Mouse (Mus musculus) layer of hippocampus, postnatal 14 days (tissue): Measurements from ENCODE around the gene Cacfd1. TPM values are rescaled to one million over a fixed set of nuclear protein-coding genes. Genes with fewer than 3 reads are reported as not detected.
A peak's percentile ranks its signal among the peaks of the same experiment; 100 is the strongest.

ENCODE experiments used
- DNase-seq, 2 experiments: peaks; one replicate each; pipeline ENCODE4 v3.0.0; 2021 to 2022; ENCODE audit warnings: low spot score in 2 of 2, mixed read lengths in 1 of 2
- total RNA-seq, 2 experiments: library from RNA; stranded (reverse); gene quantifications; 2 replicates each; pipeline ENCODE4 v1.2.3; 2021

Gene Cacfd1
- total RNA-seq, 2 experiments from 2014 or later = 50.6 to 52.1 TPM

DNA sequence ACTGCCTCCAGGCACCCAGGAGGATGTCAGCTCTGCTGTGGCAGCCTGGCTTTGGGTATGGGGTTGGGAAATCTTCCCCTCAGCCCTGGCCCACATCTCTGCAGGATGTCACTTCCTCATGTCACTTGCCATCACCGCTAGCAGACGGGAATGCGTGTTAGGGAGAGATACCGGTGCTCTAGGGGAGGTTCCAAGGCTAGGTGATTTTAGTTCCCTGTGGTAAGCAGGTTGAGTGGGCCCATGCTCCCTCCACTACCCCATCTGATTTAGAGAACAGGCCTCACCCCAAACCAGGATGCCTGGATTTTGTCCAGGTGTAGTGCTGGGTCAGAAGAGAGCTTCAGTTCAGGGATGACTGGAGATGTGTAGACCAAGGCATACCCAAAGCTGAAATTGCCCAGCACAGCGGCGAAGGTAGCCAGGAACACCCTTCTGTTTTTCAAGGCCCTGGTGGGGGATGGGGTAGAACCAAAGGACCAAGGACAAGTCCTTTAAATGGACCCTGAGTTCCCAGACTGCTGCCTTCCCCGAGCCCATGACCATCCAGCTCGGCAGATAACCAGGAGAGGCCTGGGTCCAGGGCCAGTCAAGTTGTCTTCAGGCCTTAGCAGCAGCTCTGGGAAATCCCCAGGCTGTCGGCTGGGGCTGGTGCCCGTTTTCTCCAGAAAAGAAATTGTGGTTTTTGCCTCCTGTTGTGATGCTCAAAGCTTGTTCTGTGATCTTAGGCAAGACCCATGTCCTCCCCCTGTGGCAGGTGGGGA is 17.3 kb downstream of the Cacfd1 start:
- no peak for DNase-seq

DNA sequence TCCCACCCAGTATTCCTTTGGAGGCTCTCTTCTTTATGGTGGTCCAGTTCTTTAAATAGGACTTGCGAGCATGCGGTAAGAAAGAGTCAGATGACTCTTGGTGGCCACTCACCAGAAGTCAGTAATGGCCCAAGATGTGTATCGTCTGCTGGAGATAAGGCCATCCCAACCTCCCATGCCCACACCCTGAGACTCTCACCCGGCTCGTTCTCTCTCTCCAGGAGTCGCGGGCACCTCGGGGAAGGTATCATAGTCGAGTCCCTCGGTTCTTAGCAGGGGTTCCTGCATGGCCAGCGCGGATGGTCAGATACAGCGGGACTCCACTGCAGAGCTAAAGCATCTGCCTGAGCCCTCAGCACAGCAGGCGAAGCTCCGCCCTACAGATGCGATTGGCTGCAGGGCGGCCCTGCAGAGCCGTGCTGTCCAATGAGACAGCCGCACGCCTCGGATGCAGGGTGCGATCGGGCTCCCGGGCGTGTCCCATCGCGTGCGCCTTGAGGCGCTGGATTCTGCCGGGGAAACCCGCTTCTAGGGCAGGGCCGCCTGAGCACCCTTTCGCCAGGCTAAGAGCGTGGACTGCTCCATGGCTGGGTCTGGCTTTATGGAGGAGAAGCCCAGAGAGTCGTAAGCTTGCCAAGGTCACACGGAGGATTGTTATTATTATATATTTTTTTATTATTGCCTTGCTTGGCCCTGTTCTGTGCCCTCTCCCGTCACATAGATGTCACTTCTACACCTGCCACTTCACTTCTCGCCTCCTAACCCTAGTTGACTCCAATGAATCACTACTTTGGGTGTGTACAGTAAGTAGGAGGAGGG is 18.1 kb downstream of the Cacfd1 start, which contains the start of gene Slc2a6:
Gene Slc2a6, minus strand, starts transcription at position 381 of the 819 bp plus-strand sequence.
- peak; percentile 88 to 93 for DNase-seq

DNA sequence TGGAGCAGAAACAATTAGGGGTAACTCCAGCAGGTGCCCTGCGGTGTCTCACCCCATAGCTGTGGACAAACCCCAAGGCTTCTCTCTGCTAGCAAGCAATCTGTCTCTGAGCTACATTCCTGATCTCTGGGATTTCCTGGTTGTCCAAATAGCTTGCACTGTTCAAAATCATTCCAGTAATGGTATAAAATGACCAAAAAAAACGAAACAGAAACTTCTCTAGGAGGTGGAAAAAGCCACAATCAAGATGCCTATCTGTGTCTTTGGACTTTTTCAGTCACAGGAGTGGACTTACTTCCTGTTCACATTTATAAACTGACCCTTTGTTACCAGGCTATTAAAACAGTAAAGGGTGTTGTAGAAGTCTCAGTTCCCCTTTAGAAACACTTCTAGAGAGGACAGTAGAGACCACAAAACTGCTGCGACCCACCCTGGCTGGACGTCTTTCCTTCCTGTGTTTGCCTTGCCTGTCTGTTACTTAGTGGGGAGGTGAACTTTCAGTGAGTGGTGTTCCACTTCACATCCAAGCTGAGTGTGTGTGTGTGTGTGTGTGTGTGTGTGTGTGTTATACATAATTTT is 18.8 kb downstream of the Cacfd1 start:
- DNase-seq = no peak

DNA sequence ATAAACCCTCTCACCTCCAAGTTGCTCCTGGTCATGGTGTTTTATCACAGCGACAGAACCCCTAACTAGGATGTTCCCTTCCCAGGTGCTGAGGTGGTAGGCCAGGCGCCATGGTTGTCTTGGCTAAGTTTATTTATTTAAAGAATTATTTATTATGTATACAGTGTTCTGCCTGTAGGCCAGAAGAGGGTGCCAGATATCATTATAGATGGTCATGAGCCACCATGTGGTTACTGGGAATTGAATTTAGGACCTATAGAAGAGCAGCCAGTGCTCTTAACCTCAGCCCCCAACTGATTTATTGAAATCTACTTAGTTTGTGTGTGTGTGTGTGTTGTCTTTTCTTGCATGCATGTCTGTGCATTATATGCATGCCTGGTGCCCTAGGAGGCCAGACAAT is 22.6 kb downstream of the Cacfd1 start:
- DNase-seq = no peak

DNA sequence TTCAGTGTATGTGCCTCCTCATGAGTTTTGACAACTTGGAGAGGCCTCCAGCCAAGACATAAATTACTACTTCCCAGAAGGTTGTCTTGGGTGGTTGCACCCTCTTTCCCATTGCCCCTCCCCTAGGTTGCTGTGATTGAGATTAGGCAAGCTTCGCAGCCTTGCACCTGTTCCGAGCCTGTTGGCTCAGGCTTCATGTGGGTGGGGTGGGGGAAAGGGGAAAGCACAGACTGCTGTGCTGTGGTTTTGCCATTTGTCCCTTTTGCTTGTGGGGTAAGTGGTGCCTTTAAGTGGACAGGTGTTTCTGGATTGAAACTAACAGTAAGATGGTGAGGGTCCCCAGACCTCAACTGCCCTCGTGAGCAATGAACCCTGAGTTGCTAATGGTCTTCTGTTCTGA is 26.3 kb downstream of the Cacfd1 start:
- no peak for DNase-seq

DNA sequence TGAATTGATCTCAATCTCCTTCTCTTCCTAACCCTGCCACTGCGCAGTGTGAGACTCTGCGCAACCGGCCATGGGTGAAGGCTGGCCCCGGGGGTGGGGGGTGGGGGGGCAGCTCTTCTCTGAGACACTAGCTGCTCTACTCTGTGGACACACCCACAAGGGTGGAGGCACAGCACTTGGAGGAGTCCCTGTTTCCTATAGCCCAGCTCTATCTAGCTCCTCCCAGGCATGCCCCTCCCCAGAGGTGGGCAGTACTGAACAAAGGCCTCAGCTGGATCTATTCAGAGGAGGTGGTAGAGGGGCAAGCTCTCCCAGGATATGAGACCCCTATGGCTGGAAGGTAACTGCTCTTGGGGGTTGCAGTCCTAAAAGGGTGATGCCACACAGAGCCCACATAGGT is 27.3 kb downstream of the Cacfd1 start:
- DNase-seq = no peak

DNA sequence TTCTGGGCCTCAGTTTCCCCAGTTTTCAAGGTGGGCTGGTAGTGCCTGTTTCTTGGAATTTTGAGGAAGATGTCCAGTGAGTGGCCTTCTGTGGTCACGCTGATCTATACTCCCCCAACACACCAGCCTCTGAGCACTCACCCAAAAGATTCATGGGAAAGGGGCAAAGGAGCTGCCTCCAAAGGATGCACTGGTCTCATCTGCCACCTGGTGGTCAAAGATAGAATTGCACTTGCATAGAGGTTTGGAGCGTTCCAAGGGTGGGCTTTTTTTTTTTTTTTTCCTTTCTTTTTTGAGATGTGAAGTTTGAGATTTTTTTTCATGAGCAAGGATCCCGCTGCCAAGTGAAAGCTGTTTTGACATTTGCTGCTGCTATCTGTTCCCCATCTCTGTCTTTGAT is 28.9 kb downstream of the Cacfd1 start:
- peak; percentile 73 to 90 for DNase-seq

DNA sequence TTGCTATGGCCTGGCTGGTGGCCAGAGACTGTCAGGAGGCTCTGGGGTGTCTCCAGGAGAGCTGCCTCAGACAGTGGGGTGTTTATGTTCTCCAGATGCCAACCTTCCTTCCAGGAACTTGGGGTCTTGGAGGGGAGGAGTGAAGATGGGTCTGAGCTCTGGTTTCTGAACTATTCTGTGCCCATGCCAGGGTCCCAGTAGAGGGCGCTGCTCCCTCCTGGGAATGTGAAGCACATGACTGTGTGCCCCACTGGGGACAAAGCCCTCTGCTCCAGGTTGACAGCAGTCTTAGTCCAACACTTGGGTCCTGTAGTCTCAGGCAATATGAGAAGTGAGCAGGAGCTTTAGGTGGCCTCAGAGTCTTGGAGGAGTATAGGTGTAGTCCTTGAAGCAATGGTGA is 29.6 kb downstream of the Cacfd1 start:
- DNase-seq = no peak

DNA sequence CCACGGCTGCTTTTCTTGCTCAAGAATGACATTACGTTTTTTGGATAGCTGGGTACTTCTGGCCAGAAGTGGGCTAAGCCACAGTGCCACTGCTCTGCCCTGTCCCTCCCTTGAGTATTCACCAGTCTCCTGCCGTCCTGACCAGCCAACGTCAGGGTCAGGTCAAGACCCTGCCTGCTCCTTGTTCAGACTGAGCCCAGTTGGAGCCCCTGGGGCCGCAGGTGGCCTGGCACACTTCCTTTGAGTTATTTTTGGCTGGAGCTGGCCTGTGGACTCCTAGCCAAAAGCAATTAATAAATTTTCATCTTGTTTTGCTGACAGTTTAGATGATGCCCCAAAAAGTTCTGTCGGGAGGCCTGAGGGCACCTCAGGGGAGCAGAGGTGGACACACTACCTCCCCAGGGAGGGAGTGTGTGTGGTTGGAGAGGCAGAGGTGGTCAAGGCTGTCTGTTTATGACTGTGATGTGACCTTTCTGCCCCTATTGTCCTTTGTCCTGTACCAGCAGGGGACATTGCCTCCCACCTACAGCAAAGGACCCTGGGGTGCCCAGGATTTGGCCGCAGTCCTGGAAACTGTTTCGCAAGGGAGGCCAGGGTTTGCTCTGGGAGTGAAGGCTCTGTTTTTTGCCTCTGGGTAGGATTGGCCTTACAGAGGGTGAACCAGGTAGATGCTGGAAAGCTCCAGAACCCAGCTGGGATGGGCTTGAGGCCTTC is 32.6 kb downstream of the Cacfd1 start:
- no peak for DNase-seq

DNA sequence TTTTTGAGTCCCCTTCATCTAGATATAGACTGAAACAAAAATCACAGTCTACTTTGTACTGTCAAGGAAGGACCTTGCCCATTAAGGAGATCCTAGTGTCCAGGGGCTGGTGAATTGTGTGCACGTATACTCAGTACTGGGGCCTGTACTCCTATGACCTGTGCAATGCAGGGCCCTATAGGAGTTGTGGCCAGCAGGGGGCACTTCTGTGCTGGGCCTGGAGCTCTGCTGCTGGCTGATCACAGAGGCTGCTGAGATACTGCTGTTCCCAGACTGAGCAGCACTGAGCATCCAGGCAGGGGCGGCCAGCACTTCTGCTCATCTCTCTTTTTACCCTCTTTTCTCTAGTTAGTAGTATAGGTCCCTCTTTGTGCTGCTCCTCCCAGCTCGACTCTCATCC is 33.7 kb downstream of the Cacfd1 start:
- DNase-seq = peak; percentile 85 to 92

DNA sequence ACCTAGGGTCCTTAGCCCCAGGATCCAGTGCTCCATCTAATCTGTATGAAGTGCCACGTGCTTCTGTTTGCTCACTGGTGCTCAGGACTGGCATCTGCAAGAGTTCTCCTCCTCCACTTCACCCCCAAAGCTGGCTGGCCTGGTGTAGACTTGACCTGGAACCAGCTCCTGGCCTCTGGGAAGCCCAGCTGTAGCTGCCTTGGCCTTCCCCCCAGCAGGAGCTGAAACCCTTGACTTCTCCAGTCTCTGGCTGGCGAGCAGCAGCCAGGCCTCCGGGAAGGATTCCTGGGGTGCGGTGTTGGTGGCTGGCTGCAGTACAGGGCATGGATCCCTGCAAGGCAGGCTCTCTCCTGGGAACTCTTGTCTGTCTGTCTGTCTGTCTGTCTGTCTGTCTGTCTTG is 34.4 kb downstream of the Cacfd1 start:
- DNase-seq = no peak

DNA sequence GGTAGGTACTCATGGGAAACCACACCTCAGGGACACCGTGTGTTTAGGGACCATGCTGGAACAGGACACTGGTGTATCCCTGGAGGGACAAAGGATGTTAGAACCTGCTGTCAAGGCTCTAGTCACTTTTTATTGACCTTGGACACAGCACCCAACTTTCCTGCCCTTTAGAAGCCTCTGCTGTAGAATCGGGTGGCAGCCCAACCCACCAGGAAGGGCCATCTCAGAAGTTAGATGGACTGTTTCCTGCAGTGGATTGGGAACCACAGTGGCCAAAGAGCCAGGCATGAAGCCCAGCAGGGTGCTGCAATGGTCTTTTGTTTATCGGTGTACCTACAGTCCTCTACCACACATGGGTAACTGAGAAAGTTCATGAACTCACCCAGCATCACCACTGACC is 34.9 kb downstream of the Cacfd1 start:
- DNase-seq = no peak

DNA sequence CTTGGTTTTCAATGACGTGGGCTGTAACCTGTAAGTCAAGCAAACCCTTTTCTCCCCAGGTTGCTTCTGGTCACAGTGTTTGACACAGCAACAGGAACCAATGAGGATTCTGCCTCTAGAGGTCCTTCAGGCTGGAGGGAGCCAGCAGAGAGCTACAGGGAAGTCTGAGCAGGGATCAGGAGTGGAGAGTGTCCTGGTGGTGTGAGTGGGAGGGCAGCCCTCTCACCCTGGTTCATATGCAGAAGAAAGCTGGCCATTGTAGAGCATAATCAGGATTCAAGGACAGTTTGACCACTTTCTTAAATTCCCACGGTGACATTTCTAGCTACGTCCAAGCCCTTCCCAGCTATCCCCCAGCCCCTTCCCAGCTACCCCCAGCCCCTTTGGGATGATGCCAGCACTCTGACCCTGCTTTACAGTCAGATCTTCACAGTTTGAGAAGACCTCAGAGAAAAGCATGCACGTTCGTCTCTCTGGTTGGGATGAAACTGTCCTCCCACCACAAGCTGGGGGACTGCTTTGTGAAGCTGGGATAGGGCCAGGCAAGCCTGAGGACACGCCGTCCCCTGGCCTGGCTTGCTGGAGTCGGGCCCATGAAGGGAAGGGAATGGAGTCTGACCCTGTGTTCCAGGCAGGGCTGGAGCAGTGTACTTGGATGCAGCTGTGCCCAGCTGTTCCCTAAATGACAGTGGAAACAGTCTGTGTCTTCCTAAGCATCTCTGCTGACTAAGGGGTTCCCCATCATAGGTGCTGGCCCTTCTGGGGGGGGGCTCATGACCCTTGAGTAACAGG is 36.4 kb downstream of the Cacfd1 start:
- DNase-seq = no peak

DNA sequence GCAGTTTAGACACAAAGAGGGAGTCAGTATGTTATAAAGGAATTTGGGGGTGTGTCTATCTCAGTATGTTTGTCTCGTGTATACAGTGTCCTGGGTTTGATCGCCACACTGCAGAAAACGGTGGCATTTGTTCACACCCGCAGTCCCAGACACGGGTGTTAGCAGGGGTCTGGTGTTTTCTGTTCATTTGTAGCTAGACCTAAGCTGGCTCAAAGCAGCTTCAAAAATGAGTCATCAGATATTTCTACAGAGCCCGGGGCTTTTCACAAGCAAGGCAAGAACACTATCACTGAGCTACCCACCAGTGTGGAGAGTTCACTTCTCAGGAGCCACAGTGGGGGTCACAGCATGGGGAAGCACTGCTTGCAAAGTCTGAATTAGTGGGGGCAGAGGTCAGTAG is 39.7 kb downstream of the Cacfd1 start:
- DNase-seq = no peak

DNA sequence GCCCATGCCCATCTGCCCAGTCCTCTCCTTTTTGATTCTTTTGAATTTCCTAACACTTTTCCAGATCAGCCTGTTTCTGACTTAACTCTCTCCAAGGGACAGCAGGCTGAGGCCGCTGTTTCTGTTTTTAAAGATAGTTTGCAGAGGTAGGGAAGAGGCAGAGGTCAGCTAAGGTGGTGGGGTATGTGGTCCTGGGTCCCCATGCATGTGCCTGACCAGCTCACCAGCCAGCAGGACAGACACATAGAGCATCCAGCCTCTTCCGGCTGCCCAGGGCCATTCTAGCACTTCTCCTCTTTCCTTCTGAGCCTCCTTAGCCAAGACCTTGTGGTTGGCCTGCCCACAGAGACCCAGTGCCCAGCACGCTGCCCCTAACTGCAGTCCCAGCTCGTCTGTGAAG is 48.5 kb downstream of the Cacfd1 start:
- DNase-seq = no peak

DNA sequence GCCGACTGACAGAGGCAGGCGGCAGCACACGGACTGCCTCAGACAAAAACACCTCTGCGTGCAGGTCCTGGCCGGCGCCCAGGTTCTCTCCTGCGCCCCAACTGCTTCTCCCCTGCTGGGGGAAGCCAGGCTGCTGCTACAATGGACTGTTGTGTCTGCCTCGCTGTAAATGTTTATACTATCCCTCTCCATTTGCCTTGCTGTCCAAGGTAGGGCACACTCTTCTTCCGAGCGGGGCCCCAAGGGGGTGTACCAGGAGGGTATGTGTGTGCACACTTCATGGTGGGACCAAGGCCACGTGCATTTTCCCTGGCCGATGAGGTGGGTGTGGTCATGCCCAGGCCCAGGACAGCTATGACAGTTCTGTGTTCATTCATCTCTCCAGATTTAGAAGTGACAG is 49.0 kb downstream of the Cacfd1 start:
- DNase-seq = no peak

DNA sequence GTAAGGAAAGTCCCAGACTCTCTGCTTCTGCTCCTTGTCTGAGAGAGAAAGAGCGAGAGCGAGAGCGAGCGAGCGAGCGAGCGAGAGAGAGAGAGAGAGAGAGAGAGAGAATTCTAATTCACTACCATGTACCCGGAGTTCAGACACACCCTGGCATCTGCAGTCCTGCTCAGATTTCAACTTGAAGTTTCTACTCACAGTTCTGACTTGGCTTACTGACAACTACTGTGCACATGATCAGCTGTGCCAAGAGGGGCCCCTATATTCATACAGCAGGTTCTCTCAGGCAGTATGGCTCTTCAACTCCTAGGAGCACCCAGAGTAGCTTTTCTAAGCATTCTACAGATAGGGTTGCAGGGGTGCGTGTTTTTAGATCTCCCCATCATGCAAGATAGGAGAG is 49.5 kb downstream of the Cacfd1 start:
- no peak for DNase-seq

DNA sequence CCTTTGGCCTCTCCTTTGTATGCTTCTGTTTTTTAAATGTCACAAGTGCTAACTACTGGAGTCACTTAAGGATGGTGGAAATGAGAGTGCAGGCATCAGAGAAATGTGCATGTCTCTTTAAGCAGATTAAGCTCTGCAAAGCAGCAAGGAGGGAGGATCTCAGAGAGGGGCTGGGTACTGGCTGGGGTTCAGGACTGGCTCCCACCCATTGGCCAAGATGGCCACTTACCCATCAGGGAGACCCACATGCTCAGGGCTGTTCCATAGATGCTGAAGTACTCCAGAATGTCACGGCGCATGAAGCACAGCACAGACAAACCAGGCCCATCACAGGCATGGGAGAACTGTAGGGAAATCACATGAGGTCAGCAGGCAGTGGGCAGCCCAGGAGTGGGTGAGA is 57.4 kb downstream of the Cacfd1 start:
- no peak for DNase-seq

DNA sequence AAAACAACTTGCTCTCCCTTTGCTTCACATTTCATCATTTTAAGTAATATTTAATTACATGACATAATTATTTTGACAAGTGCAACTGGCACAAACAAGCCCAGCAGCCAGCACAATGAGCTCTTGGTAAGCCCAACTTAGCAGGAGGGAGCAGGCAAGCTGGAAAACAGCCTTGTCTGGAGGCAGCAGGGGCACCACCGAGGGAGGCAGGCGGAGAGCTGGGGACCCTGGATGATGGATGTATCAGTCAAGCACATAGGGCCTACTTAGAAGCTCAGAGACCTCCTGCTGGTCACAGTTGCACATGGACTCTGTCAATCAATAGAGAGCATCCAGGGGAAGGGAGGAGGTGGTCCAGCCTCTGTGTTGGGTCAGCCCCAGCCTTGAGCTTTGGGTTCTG is 58.3 kb downstream of the Cacfd1 start:
- DNase-seq = no peak

DNA sequence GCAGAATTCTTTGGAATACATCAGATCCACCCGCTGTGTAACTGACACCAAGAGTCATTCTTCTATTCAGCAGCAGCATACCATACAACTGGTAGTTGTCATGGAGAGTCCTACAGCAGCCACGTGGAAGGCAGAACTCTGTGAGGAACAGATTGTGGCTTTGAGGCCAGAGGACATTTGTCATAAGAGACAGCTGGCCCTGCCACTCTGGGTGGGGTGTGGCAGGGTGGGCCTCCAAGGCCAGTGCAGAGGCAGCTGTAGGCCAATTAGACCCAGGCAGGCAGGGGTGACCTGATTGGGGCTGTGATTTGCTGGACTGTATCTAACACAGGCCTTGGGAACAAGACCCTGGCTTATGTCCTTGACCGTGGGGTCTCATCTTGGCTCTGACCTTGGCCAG is 59.9 kb downstream of the Cacfd1 start:
- DNase-seq = no peak
